Mouse (Mus musculus): ENCODE measurements at regions not wholly inside any gene's neighbourhood (a gene's known extent, or its start where the extent isn't known, plus 50 kb on each side); places are given as distances from the start of the nearest gene placed in this dataset.

DNA sequence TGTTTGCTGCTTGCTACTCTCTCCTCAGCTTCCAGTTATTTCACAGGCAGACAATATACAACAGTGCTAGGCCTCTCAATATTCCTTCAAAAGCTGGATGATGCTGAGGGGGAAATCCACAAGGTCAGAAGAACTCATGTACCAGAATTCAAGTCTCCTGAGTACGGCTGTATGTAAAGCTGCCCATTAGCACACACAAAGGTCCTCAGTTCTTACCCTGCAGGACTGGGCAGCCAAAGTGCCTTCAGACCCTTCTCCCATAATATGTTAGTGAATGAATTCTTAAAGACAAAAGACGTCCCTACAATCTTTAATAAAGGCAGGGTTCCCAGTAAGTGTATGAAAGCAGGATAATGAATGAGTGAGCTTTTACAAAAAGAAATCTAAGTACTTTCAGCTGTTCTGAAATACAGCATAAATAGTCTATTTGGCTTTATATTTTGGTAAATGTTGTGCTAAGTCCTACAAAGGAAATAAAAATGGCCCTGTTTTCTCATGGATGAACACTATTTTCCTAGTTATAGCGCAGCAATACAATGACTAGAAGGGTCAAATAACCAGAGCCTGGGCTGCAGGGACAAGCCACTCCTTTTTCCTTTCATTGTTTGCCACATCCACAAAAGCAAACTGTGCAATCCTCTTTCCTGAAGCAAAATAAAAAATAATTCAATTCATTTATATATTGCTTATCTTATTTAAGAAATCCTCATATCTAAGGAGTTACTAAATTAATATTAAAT lies 384.8 kb upstream of the Ccnh start:
- TF ChIP-seq CTCF (IDR thresholded peaks at IDR 0.05; ENCODE audit: low read depth) = no peak
- no peak overlapping the region for H3K9ac ChIP-seq

DNA sequence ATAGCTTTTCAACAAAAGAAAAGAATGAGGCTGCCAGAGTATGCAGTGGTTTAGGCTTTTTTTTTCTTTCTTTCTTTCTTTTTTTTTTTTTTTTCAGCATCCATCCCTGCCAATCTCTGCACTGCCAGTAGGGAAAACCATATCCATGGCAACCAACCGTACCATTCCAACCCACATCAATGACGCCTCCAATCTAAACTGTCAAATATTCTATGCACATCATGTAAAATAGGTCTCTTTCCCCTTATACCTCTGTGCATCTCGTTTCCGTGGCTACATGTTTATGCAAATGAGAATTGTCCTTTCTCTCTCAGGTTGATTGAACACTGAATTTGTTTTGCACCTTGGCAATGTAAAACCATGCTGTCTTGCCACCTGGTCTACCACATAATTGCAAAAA lies 384.0 kb upstream of the Ccnh start:
- H3K9me3 ChIP-seq (ENCODE audit: low read length) = no peaks in the 10 kb centered on the region
- H3K4me3 ChIP-seq (ENCODE audit: low read depth, low read length) = no peak overlapping the region
- no peaks in the 10 kb centered on the region for H3K27me3 ChIP-seq (ENCODE audit: insufficient read depth, low read length)
- DNase-seq (peak; percentile 81), ATAC-seq (peak; percentile 97)
- TF ChIP-seq CTCF (IDR thresholded peaks at IDR 0.05; ENCODE audit: low read depth) = peak; percentile 44
- H3K4me2 ChIP-seq (ENCODE audit: low read depth) = 0 out of 2 replicates have a peak overlapping the region, but pooled peaks have one; percentile 14
- H3K27ac ChIP-seq (ENCODE audit: low read depth, low read length) = peak overlapping the region; percentile 81
- H3K9ac ChIP-seq = no peak overlapping the region
- H3K4me1 ChIP-seq (ENCODE audit: insufficient read depth) = peaks cover 13% of the 10 kb centered on the region; the same call in 1 of the 2 replicates
- WGBS = 10% methylated on average over 4 of the region's 4 CpGs
- H3K36me3 ChIP-seq (ENCODE audit: insufficient read depth) = no peaks in the 10 kb centered on the region

More for the DNA sequence above, 384.8 kb upstream of the Ccnh start:
- peaks cover 13% of the 10 kb centered on the region; the same call in 1 of the 2 replicates for H3K4me1 ChIP-seq (ENCODE audit: insufficient read depth)
- no peak overlapping the region for H3K4me2 ChIP-seq (ENCODE audit: low read depth)
- peak overlapping the region; percentile 66 for H3K27ac ChIP-seq (ENCODE audit: low read depth, low read length)
- H3K4me3 ChIP-seq (ENCODE audit: low read depth, low read length) = no peak overlapping the region
- no peaks in the 10 kb centered on the region for H3K36me3 ChIP-seq (ENCODE audit: insufficient read depth)
- DNase-seq (peak; percentile 41), ATAC-seq (peak; percentile 8; the same call in 1 of the 2 replicates)
- 8% methylated on average over 3 of the region's 3 CpGs for WGBS
- H3K9me3 ChIP-seq (ENCODE audit: low read length) = no peaks in the 10 kb centered on the region
- H3K27me3 ChIP-seq (ENCODE audit: insufficient read depth, low read length) = no peaks in the 10 kb centered on the region

DNA sequence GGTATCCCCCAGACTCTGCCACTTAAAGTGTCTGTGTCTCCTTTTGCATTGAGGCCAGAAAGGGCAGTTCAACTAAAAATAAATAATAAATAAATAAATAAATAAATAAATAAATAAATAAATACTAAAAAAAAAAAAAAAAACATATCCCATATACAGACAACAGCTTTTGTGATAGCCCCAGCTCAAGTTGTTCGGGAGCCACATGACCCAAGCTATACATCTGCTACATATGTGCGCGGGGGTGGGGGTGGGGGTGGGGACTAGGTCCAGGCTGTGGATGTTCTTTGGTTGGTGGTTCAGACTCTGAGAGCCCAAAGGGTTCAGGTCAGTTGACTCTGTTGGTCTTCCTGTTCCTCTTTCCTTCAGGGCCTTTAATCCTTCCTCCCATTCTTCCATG lies 379.6 kb upstream of the Ccnh start:
- ATAC-seq (no peak), DNase-seq (no peak)
- H3K4me3 ChIP-seq (ENCODE audit: low read depth, low read length) = no peak overlapping the region
- H3K27me3 ChIP-seq (ENCODE audit: insufficient read depth, low read length) = no peaks in the 10 kb centered on the region
- no peaks in the 10 kb centered on the region for H3K9me3 ChIP-seq (ENCODE audit: low read length)
- no peaks in the 10 kb centered on the region for H3K36me3 ChIP-seq (ENCODE audit: insufficient read depth)
- H3K9ac ChIP-seq = no peak overlapping the region
- no peak for TF ChIP-seq CTCF (IDR thresholded peaks at IDR 0.05; ENCODE audit: low read depth)
- WGBS = 99% methylated on average over 3 of the region's 3 CpGs
- H3K27ac ChIP-seq (ENCODE audit: low read depth, low read length) = no peak overlapping the region
- H3K4me1 ChIP-seq (ENCODE audit: insufficient read depth) = peaks cover 5% of the 10 kb centered on the region; the same call in 1 of the 2 replicates
- no peak overlapping the region for H3K4me2 ChIP-seq (ENCODE audit: low read depth)

Data from forebrain, postnatal 0 days (tissue).